Mouse (Mus musculus) testis, adult 2 months (tissue): ENCODE measurements around the gene Aebp2.

ENCODE experiments used
- CTCF ChIP-seq: fragments of 200-500 bp; IDR thresholded peaks from 2 replicates; pipeline ENCODE4 v1.5.1; 2012; ENCODE audit warnings: low read depth, mild to moderate bottlenecking, inconsistent platforms, low read length, moderate library complexity; ENCODE audit not compliant: control insufficient read depth, insufficient read depth, insufficient replicate concordance
- POLR2A ChIP-seq: fragments of 200-500 bp; IDR thresholded peaks from 2 replicates; pipeline ENCODE4 v1.6.1; 2012; ENCODE audit warnings: low read depth, mild to moderate bottlenecking, inconsistent platforms, low read length, moderate library complexity; ENCODE audit not compliant: control insufficient read depth

- no peak for TF ChIP-seq CTCF
- TF ChIP-seq POLR2A: no peak
Observed at GRCm38 (mm10) chr6:140677960-140678359, 55.5 kb downstream of the Aebp2 start.
